Mouse (Mus musculus) limb, embryonic 12.5 days (tissue): ENCODE measurements around the gene Cdk2. TPM values are rescaled to one million over a fixed set of nuclear protein-coding genes. Genes with fewer than 3 reads are reported as not detected.

Experiments
- ATAC-seq: fragments of 200-750 bp; cut with Nextera tagmentation; 2 replicates; pipeline ENCODE4 v1.8.0; 2017; ENCODE audit warnings: low read depth, moderate TSS enrichment; ENCODE audit not compliant: insufficient number of reproducible peaks, insufficient read depth, low FRiP score, low TSS enrichment
- H3K27ac ChIP-seq: fragments of 300-500 bp; sonication (generic); 2 replicates; pipeline ENCODE4 v1.5.1; 2016; ENCODE audit warnings: mild to moderate bottlenecking, moderate library complexity
- H3K27me3 ChIP-seq: fragments of 300-500 bp; sonication (generic); 2 replicates; pipeline ENCODE4 v1.6.1; 2016; ENCODE audit warnings: mild to moderate bottlenecking, moderate library complexity
- H3K36me3 ChIP-seq: fragments of 300-500 bp; sonication (generic); 2 replicates; pipeline ENCODE4 v1.6.1; 2016; ENCODE audit warnings: mild to moderate bottlenecking, moderate library complexity
- H3K4me1 ChIP-seq: fragments of 300-500 bp; sonication (generic); replicated peaks from 2 replicates; pipeline ENCODE4 v1.6.1; 2016
- H3K4me2 ChIP-seq: fragments of 300-500 bp; sonication (generic); 2 replicates; pipeline ENCODE4 v1.6.1; 2016; ENCODE audit warnings: mild to moderate bottlenecking, moderate library complexity
- H3K4me3 ChIP-seq: fragments of 300-500 bp; sonication (generic); replicated peaks from 2 replicates; pipeline ENCODE4 v1.5.1; 2016; ENCODE audit warnings: mild to moderate bottlenecking
- H3K9ac ChIP-seq: fragments of 300-500 bp; sonication (generic); replicated peaks from 2 replicates; pipeline ENCODE4 v1.6.1; 2016; ENCODE audit warnings: mild to moderate bottlenecking, moderate library complexity
- H3K9me3 ChIP-seq: fragments of 300-500 bp; sonication (generic); 2 replicates; pipeline ENCODE4 v1.6.1; 2016; ENCODE audit warnings: mild to moderate bottlenecking, moderate library complexity
- WGBS: fragments of 180-500 bp; shearing (Covaris S2); methylation state at CpG from one replicate; pipeline ENCODE4 v1.1.7; 2016; 5-methylcytosine and 5-hydroxymethylcytosine counted together
- polyA plus RNA-seq: library from polyadenylated mRNA; unstranded; fragments of >200 nt; fragmentation: Nextera tagmentation; extraction: Ambion mirVana; gene quantifications from 2 replicates; pipeline ENCODE4 v1.2.1, GENCODE M21; 2016

Gene Cdk2
- polyA plus RNA-seq, 1 experiment from 2014 or later = 161 TPM

GRCm38 (mm10) chr10:128668790-128669672 is 35.8 kb downstream of the Cdk2 start:
- Histone ChIP-seq H3K9me3 (no peaks in the 10 kb centered on the region), H3K9ac (peak overlapping the region; percentile 79), H3K27me3 (peaks cover 3% of the 10 kb centered on the region; the same call in 1 of the 2 replicates), H3K4me3 (peak overlapping the region; percentile 70), H3K4me2 (peak overlapping the region; percentile 70), H3K36me3 (peaks cover 12% of the 10 kb centered on the region; the same call in 1 of the 2 replicates), H3K4me1 (peaks cover 21% of the 10 kb centered on the region), H3K27ac (peak overlapping the region; percentile 88)
- peak; percentile 53 for ATAC-seq
- 1% methylated on average over 42 of the region's 42 CpGs for WGBS

- 92% methylated on average over 2 of the region's 2 CpGs for WGBS
- ATAC-seq = no peak
Measured at GRCm38 (mm10) chr10:128665806-128666205, 39.0 kb downstream of the Cdk2 start.

GRCm38 (mm10) chr10:128665307-128665706 is 39.5 kb downstream of the Cdk2 start:
- Histone ChIP-seq H3K9me3 (no peaks in the 10 kb centered on the region), H3K4me3 (no peak overlapping the region), H3K4me2 (no peak overlapping the region), H3K4me1 (peaks cover 14% of the 10 kb centered on the region), H3K27ac (no peak overlapping the region), H3K36me3 (no peaks in the 10 kb centered on the region), H3K9ac (no peak overlapping the region), H3K27me3 (no peaks in the 10 kb centered on the region; the same call in 1 of the 2 replicates)
- WGBS = 86% methylated on average over 3 of the region's 3 CpGs
- no peak for ATAC-seq

More at GRCm38 (mm10) chr10:128665806-128666205, 39.0 kb downstream of the Cdk2 start:
- Histone ChIP-seq H3K4me1 (peaks cover 14% of the 10 kb centered on the region), H3K4me2 (no peak overlapping the region), H3K27me3 (no peaks in the 10 kb centered on the region; the same call in 1 of the 2 replicates), H3K27ac (no peak overlapping the region), H3K9me3 (no peaks in the 10 kb centered on the region), H3K36me3 (0 out of 2 replicates have a peak, but pooled peaks cover 3% of the 10 kb centered on the region), H3K9ac (no peak overlapping the region), H3K4me3 (no peak overlapping the region)

GRCm38 (mm10) chr10:128664808-128665207 is 40.0 kb downstream of the Cdk2 start:
- no peaks in the 10 kb centered on the region; the same call in 1 of the 2 replicates for H3K27me3 ChIP-seq
- H3K4me2 ChIP-seq = no peak overlapping the region
- no peak overlapping the region for H3K9ac ChIP-seq
- WGBS = 69% methylated on average over 3 of the region's 3 CpGs
- no peak for ATAC-seq
- H3K27ac ChIP-seq = no peak overlapping the region
- no peaks in the 10 kb centered on the region for H3K9me3 ChIP-seq
- peaks cover 13% of the 10 kb centered on the region for H3K4me1 ChIP-seq
- no peaks in the 10 kb centered on the region for H3K36me3 ChIP-seq
- H3K4me3 ChIP-seq = no peak overlapping the region

- H3K27ac ChIP-seq = no peak overlapping the region
- H3K27me3 ChIP-seq = no peaks in the 10 kb centered on the region; the same call in 1 of the 2 replicates
- WGBS = 62% methylated on average over 5 of the region's 5 CpGs
- no peak overlapping the region for H3K4me3 ChIP-seq
- H3K9me3 ChIP-seq = no peaks in the 10 kb centered on the region
- H3K36me3 ChIP-seq = no peaks in the 10 kb centered on the region
- no peak overlapping the region for H3K9ac ChIP-seq
- no peak overlapping the region for H3K4me2 ChIP-seq
- peaks cover 6% of the 10 kb centered on the region for H3K4me1 ChIP-seq
- ATAC-seq = no peak
Measured at GRCm38 (mm10) chr10:128663441-128664220, 41.2 kb downstream of the Cdk2 start.

- H3K27ac ChIP-seq = no peak overlapping the region
- ATAC-seq = no peak
- no peak overlapping the region for H3K4me3 ChIP-seq
- no peak overlapping the region for H3K4me2 ChIP-seq
- no peaks in the 10 kb centered on the region; the same call in 1 of the 2 replicates for H3K27me3 ChIP-seq
- H3K36me3 ChIP-seq = no peaks in the 10 kb centered on the region
- no peaks in the 10 kb centered on the region for H3K4me1 ChIP-seq
- H3K9me3 ChIP-seq = no peaks in the 10 kb centered on the region
- no peak overlapping the region for H3K9ac ChIP-seq
Measured at GRCm38 (mm10) chr10:128662465-128662864, 42.4 kb downstream of the Cdk2 start.

GRCm38 (mm10) chr10:128659490-128659889 is 45.3 kb downstream of the Cdk2 start:
- no peak for ATAC-seq
- Histone ChIP-seq H3K27me3 (no peaks in the 10 kb centered on the region), H3K27ac (no peak overlapping the region), H3K4me2 (no peak overlapping the region), H3K36me3 (no peaks in the 10 kb centered on the region), H3K4me1 (no peaks in the 10 kb centered on the region), H3K4me3 (no peak overlapping the region), H3K9me3 (no peaks in the 10 kb centered on the region), H3K9ac (no peak overlapping the region)
- WGBS = 54% methylated on average over 9 of the region's 9 CpGs

GRCm38 (mm10) chr10:128657844-128658243 is 47.0 kb downstream of the Cdk2 start:
- Histone ChIP-seq H3K4me2 (no peak overlapping the region), H3K9ac (no peak overlapping the region), H3K4me3 (no peak overlapping the region), H3K4me1 (no peaks in the 10 kb centered on the region), H3K27me3 (no peaks in the 10 kb centered on the region), H3K27ac (no peak overlapping the region), H3K9me3 (no peaks in the 10 kb centered on the region), H3K36me3 (no peaks in the 10 kb centered on the region)
- 49% methylated on average over 9 of the region's 9 CpGs for WGBS
- no peak for ATAC-seq

GRCm38 (mm10) chr10:128656731-128657130 is 48.1 kb downstream of the Cdk2 start:
- Histone ChIP-seq H3K36me3 (no peaks in the 10 kb centered on the region), H3K4me1 (no peaks in the 10 kb centered on the region), H3K27me3 (no peaks in the 10 kb centered on the region), H3K27ac (no peak overlapping the region), H3K9me3 (no peaks in the 10 kb centered on the region), H3K4me3 (no peak overlapping the region), H3K4me2 (no peak overlapping the region), H3K9ac (no peak overlapping the region)
- no peak for ATAC-seq
- 89% methylated on average over 1 of the region's 1 CpGs for WGBS

GRCm38 (mm10) chr10:128655254-128655653 is 49.6 kb downstream of the Cdk2 start:
- Histone ChIP-seq H3K9ac (no peak overlapping the region), H3K4me3 (no peak overlapping the region), H3K4me1 (no peaks in the 10 kb centered on the region), H3K27me3 (no peaks in the 10 kb centered on the region), H3K4me2 (no peak overlapping the region), H3K27ac (no peak overlapping the region), H3K9me3 (no peaks in the 10 kb centered on the region), H3K36me3 (no peaks in the 10 kb centered on the region)
- no peak for ATAC-seq
- WGBS = 75% methylated on average over 3 of the region's 3 CpGs

GRCm38 (mm10) chr10:128653866-128654265 is 51.0 kb downstream of the Cdk2 start:
- Histone ChIP-seq H3K9ac (no peak overlapping the region), H3K27ac (no peak overlapping the region), H3K9me3 (no peaks in the 10 kb centered on the region), H3K36me3 (no peaks in the 10 kb centered on the region), H3K4me1 (no peaks in the 10 kb centered on the region), H3K27me3 (no peaks in the 10 kb centered on the region), H3K4me2 (no peak overlapping the region), H3K4me3 (no peak overlapping the region)
- no peak for ATAC-seq
- 70% methylated on average over 4 of the region's 4 CpGs for WGBS
